Mouse (Mus musculus) liver, embryonic 14.5 days (tissue): Measurements from ENCODE around the gene Rps6ka2.
"Not testable (repeated sequence)": the region's sequence is repeated elsewhere in the genome, so short reads cannot be mapped to it uniquely, and the experiment has no call there.

ENCODE experiments used
- CTCF ChIP-seq: IDR thresholded peaks from 2 replicates; pipeline ENCODE4 v1.5.1; 2016; ENCODE audit warnings: antibody characterized with exemption, low read depth, control low read depth
- EP300 ChIP-seq: IDR thresholded peaks from 2 replicates; pipeline ENCODE4 v1.6.1; 2016; ENCODE audit warnings: antibody characterized with exemption, low read depth

- not testable (repeated sequence) for TF ChIP-seq CTCF, EP300
These were observed 182.7 kb downstream of the Rps6ka2 start, which contains the start of gene Ttll2 for GRCm38 (mm10) chr17:7352596-7352995.
